Mouse (Mus musculus): ENCODE results near the gene Mfsd2b.

Gene Mfsd2b

DNA sequence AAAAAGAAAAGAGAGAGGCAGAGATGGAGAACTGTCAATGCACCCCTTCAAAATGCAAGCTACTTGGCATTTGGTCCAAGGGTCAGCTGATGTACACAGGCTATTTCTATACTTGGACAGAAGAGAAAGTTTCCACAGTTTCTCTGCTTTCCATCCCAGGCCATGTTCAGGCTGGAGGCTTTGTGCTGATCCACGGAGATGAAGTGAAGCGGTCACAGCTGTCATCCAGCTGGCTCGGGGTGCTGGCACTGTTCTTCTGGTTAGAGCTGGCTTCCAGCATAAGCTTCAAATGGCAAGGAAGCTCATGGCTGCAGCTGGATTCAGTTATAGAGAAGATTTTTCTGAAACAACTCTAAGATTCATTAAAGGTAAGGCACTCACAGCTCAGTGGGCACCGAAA, 60.5 kb downstream of the Mfsd2b start:
- no peak for DNase-seq (ENCODE audit: low spot score in 2 of 2)
